Mouse (Mus musculus): ENCODE results near the gene Pigc. TPM values are rescaled to one million over a fixed set of nuclear protein-coding genes. Genes with fewer than 3 reads are reported as not detected.

The Pigc gene
- total RNA-seq (2021) = 10 to 100 TPM; 14.7 to 16.3 TPM

- peak; percentile 78 to 83 for DNase-seq (ENCODE audit: extremely low spot score in 1 of 2, low spot score in 1 of 2)
Measured at GRCm38 (mm10) chr1:161968589-161969407, at the start of gene Pigc. Gene Pigc (plus strand): TSS chr1:161969186.

GRCm38 (mm10) chr1:161919594-161919993 is 49.4 kb upstream of the Pigc start:
- DNase-seq (ENCODE audit: extremely low spot score in 1 of 2, low spot score in 1 of 2) = no peak

- DNase-seq (ENCODE audit: extremely low spot score in 1 of 2, low spot score in 1 of 2) = no peak
Measured at GRCm38 (mm10) chr1:161920475-161921454, 48.2 kb upstream of the Pigc start.

GRCm38 (mm10) chr1:161921928-161922327 is 47.1 kb upstream of the Pigc start:
- DNase-seq (ENCODE audit: extremely low spot score in 1 of 2, low spot score in 1 of 2) = no peak

GRCm38 (mm10) chr1:161924321-161924720 is 44.7 kb upstream of the Pigc start:
- no peak for DNase-seq (ENCODE audit: extremely low spot score in 1 of 2, low spot score in 1 of 2)

- DNase-seq (ENCODE audit: extremely low spot score in 1 of 2, low spot score in 1 of 2) = no peak
Measured at GRCm38 (mm10) chr1:161925281-161925805, 43.6 kb upstream of the Pigc start.

- no peak for DNase-seq (ENCODE audit: extremely low spot score in 1 of 2, low spot score in 1 of 2)
Measured at GRCm38 (mm10) chr1:161927976-161928375, 41.0 kb upstream of the Pigc start.

- no peak for DNase-seq (ENCODE audit: extremely low spot score in 1 of 2, low spot score in 1 of 2)
Measured at GRCm38 (mm10) chr1:161931313-161931712, 37.7 kb upstream of the Pigc start.

GRCm38 (mm10) chr1:161931817-161932216 is 37.2 kb upstream of the Pigc start:
- DNase-seq (ENCODE audit: extremely low spot score in 1 of 2, low spot score in 1 of 2) = peak in 1 of 2 experiments; percentile 6

- DNase-seq (ENCODE audit: extremely low spot score in 1 of 2, low spot score in 1 of 2) = no peak
Measured at GRCm38 (mm10) chr1:161932286-161932685, 36.7 kb upstream of the Pigc start.

GRCm38 (mm10) chr1:161942082-161942481 is 26.9 kb upstream of the Pigc start:
- no peak for DNase-seq (ENCODE audit: extremely low spot score in 1 of 2, low spot score in 1 of 2)

GRCm38 (mm10) chr1:161951009-161951779 is 17.8 kb upstream of the Pigc start:
- DNase-seq (ENCODE audit: extremely low spot score in 1 of 2, low spot score in 1 of 2) = no peak

GRCm38 (mm10) chr1:161952599-161952998 is 16.4 kb upstream of the Pigc start:
- no peak for DNase-seq (ENCODE audit: extremely low spot score in 1 of 2, low spot score in 1 of 2)

GRCm38 (mm10) chr1:161955846-161956245 is 13.1 kb upstream of the Pigc start:
- no peak for DNase-seq (ENCODE audit: extremely low spot score in 1 of 2, low spot score in 1 of 2)

- DNase-seq (ENCODE audit: extremely low spot score in 1 of 2, low spot score in 1 of 2) = no peak
Measured at GRCm38 (mm10) chr1:161957964-161958950, 10.7 kb upstream of the Pigc start.

- DNase-seq (ENCODE audit: extremely low spot score in 1 of 2, low spot score in 1 of 2) = no peak
Measured at GRCm38 (mm10) chr1:161962465-161963377, 6.3 kb upstream of the Pigc start.

- DNase-seq (ENCODE audit: extremely low spot score in 1 of 2, low spot score in 1 of 2) = no peak
Measured at GRCm38 (mm10) chr1:161967936-161968335, 1.1 kb upstream of the Pigc start.

GRCm38 (mm10) chr1:161970874-161971273 is 1.9 kb downstream of the Pigc start:
- no peak for DNase-seq (ENCODE audit: extremely low spot score in 1 of 2, low spot score in 1 of 2)

Data from layer of hippocampus, postnatal 25 days (tissue).